Mouse (Mus musculus) lung, adult 2 months (tissue): ENCODE data around the gene M1ap.

Source experiments
- CTCF ChIP-seq: fragments of 200-500 bp; IDR thresholded peaks from 2 replicates; pipeline ENCODE4 v1.5.1; 2011; ENCODE audit warnings: mild to moderate bottlenecking, low read length, control low read depth; ENCODE audit not compliant: insufficient read depth
- POLR2A ChIP-seq: fragments of 200-500 bp; IDR thresholded peaks from 2 replicates; pipeline ENCODE4 v1.6.1; 2011; ENCODE audit warnings: low read depth, mild to moderate bottlenecking, control low read depth, low read length, borderline replicate concordance; ENCODE audit errors: extremely low read depth

- no peak for TF ChIP-seq POLR2A
- no peak for TF ChIP-seq CTCF
These were observed 83.1 kb downstream of the M1ap start for GRCm38 (mm10) chr6:83029777-83030176.
